Mouse (Mus musculus) CH12.LX (cell line): ENCODE measurements around the gene E2f3. TPM values are rescaled to one million over a fixed set of nuclear protein-coding genes. Genes with fewer than 3 reads are reported as not detected.

Experiments used
- DNase-seq: peaks from one replicate; pipeline ENCODE4 v3.0.0-alpha.2; 2013; ENCODE audit errors: extremely low read depth
- H3K27ac ChIP-seq: 2 replicates; pipeline ENCODE4 v1.5.1; 2012; ENCODE audit warnings: low read depth, mild to moderate bottlenecking, control low read depth, moderate library complexity; ENCODE audit not compliant: insufficient read depth
- H3K27me3 ChIP-seq: replicated peaks from 2 replicates; pipeline ENCODE3; 2012; ENCODE audit warnings: inconsistent platforms
- H3K36me3 ChIP-seq, 2 experiments: replicated peaks in 1 of 2; 2 replicates each; pipeline versions ENCODE3 to v1.6.1; 2012; ENCODE audit warnings: inconsistent platforms in 1 of 2, low read length in 1 of 2, mild to moderate bottlenecking in 1 of 2, mixed read lengths in 1 of 2, moderate library complexity in 1 of 2; ENCODE audit not compliant: control insufficient read depth in 1 of 2, insufficient read depth in 1 of 2
- H3K4me1 ChIP-seq, 2 experiments: 2 replicates each; pipeline ENCODE4 v1.6.1; 2012; ENCODE audit warnings: inconsistent platforms in 1 of 2, moderate library complexity in 1 of 2; ENCODE audit not compliant: insufficient read depth in 2 of 2, control insufficient read depth in 1 of 2
- H3K4me2 ChIP-seq: 2 replicates; pipeline ENCODE4 v1.6.1; 2012; ENCODE audit warnings: low read depth, mild to moderate bottlenecking, control low read depth; ENCODE audit not compliant: poor library complexity, insufficient read depth, severe bottlenecking
- H3K4me3 ChIP-seq, 3 experiments: fragments of 150-350 bp in 1 of 3; sonication (generic) in 1 of 3; replicated peaks in 1 of 3; 2 replicates each; pipeline versions ENCODE3 to v1.5.1; 2011 to 2012; ENCODE audit warnings: low read depth in 2 of 3, low read length in 2 of 3, mild to moderate bottlenecking in 2 of 3, moderate library complexity in 2 of 3, control low read depth in 1 of 3, improper control_type of control experiment in 1 of 3, inconsistent platforms in 1 of 3, mixed read lengths in 1 of 3; ENCODE audit not compliant: poor library complexity in 1 of 3
- H3K79me2 ChIP-seq: replicated peaks from 2 replicates; pipeline ENCODE4 v1.6.1; 2012; ENCODE audit warnings: mild to moderate bottlenecking, moderate library complexity; ENCODE audit not compliant: control insufficient read depth, poor library complexity, insufficient read depth, severe bottlenecking; ENCODE audit errors: extremely low read depth
- H3K9ac ChIP-seq: 2 replicates; pipeline ENCODE4 v1.6.1; 2012; ENCODE audit warnings: low read depth, mild to moderate bottlenecking, control low read depth, moderate library complexity; ENCODE audit not compliant: insufficient read depth
- H3K9me3 ChIP-seq: replicated peaks from 2 replicates; pipeline ENCODE3; 2012; ENCODE audit warnings: low read length, inconsistent platforms, mixed read lengths
- CHD1 ChIP-seq: IDR thresholded peaks from 2 replicates; pipeline ENCODE4 v1.6.1; 2012; ENCODE audit warnings: low read depth, low read length, improper control_type of control experiment, inconsistent platforms
- CTCF ChIP-seq, 2 experiments: IDR thresholded peaks in 1 of 2; conservative IDR thresholded peaks in 1 of 2; 2 replicates each; pipeline ENCODE4 v1.5.1; 2011 to 2012; ENCODE audit warnings: low read depth in 2 of 2, low read length in 2 of 2, improper control_type of control experiment in 1 of 2, inconsistent platforms in 1 of 2, mild to moderate bottlenecking in 1 of 2, moderate library complexity in 1 of 2
- E2F4 ChIP-seq: IDR thresholded peaks from 2 replicates; pipeline ENCODE4 v1.6.1; 2011; ENCODE audit warnings: low read depth, low read length, improper control_type of control experiment; ENCODE audit not compliant: insufficient replicate concordance
- ELF1 ChIP-seq: IDR thresholded peaks from 2 replicates; pipeline ENCODE4 v1.6.1; 2014; ENCODE audit warnings: low read depth, mild to moderate bottlenecking, inconsistent platforms, low read length, improper control_type of control experiment
- EP300 ChIP-seq: IDR thresholded peaks from 2 replicates; pipeline ENCODE4 v1.6.1; 2011; ENCODE audit warnings: low read length, improper control_type of control experiment
- ETS1 ChIP-seq: conservative IDR thresholded peaks from 2 replicates; pipeline ENCODE4 v1.6.1; 2012; ENCODE audit warnings: low read depth, mild to moderate bottlenecking, inconsistent platforms, low read length, improper control_type of control experiment, moderate library complexity
- GABPA ChIP-seq: IDR thresholded peaks from 2 replicates; pipeline ENCODE4 v1.6.1; 2012; ENCODE audit warnings: low read depth, low read length, improper control_type of control experiment, inconsistent platforms; ENCODE audit not compliant: insufficient replicate concordance
- IRF4 ChIP-seq: IDR thresholded peaks from 2 replicates; pipeline ENCODE4 v1.6.1; 2014; ENCODE audit warnings: low read depth, mild to moderate bottlenecking, inconsistent platforms, low read length, improper control_type of control experiment
- JUN ChIP-seq: IDR thresholded peaks from 2 replicates; pipeline ENCODE4 v1.6.1; 2011; ENCODE audit warnings: low read depth, mild to moderate bottlenecking, low read length, improper control_type of control experiment, moderate library complexity; ENCODE audit not compliant: insufficient read depth
- JUND ChIP-seq: conservative IDR thresholded peaks from 2 replicates; pipeline ENCODE4 v1.6.1; 2011; ENCODE audit warnings: low read depth, low read length, improper control_type of control experiment
- MEF2A ChIP-seq: IDR thresholded peaks from 2 replicates; pipeline ENCODE4 v1.6.1; 2014; ENCODE audit warnings: low read depth, mild to moderate bottlenecking, inconsistent platforms, low read length, improper control_type of control experiment, borderline replicate concordance
- MYC ChIP-seq: IDR thresholded peaks from 2 replicates; pipeline ENCODE4 v1.6.1; 2011; ENCODE audit warnings: low read depth, mild to moderate bottlenecking, improper control_type of control experiment, low read length
- NRF1 ChIP-seq: IDR thresholded peaks from 2 replicates; pipeline ENCODE4 v1.6.1; 2014; ENCODE audit warnings: low read depth, mild to moderate bottlenecking, inconsistent platforms, low read length, improper control_type of control experiment, moderate library complexity
- PAX5 ChIP-seq: IDR thresholded peaks from 2 replicates; pipeline ENCODE4 v1.6.1; 2012; ENCODE audit warnings: low read length, inconsistent platforms, mixed read lengths
- RCOR1 ChIP-seq: conservative IDR thresholded peaks from 2 replicates; pipeline ENCODE4 v1.6.1; 2012; ENCODE audit warnings: low read depth, mild to moderate bottlenecking, inconsistent platforms, low read length, improper control_type of control experiment
- UBTF ChIP-seq: IDR thresholded peaks from 2 replicates; pipeline ENCODE4 v1.6.1; 2012; ENCODE audit warnings: low read depth, mild to moderate bottlenecking, inconsistent platforms, low read length, improper control_type of control experiment, moderate library complexity
- USF2 ChIP-seq: conservative IDR thresholded peaks from 2 replicates; pipeline ENCODE4 v1.6.1; 2011; ENCODE audit warnings: low read depth, low read length, improper control_type of control experiment
- ZC3H11A ChIP-seq: IDR thresholded peaks from 2 replicates; pipeline ENCODE4 v1.6.1; 2012; ENCODE audit warnings: low read depth, mild to moderate bottlenecking, inconsistent platforms, low read length, improper control_type of control experiment
- ZNF384 ChIP-seq: IDR thresholded peaks from 2 replicates; pipeline ENCODE4 v1.6.1; 2012; ENCODE audit warnings: low read depth, low read length, improper control_type of control experiment, inconsistent platforms
- dilution Hi-C: fragments of 300-500 bp; cut with MboI; formaldehyde crosslinking; loops from 2 replicates; pipeline ENCODE4 v1.14.3; 2020; ENCODE audit warnings: low sequenced_read_pairs; ENCODE audit not compliant: extremely low pct_unique_long_range_greater_than_20kb, extremely low pct_ligation_motif_present
- in situ Hi-C: fragments of 300-500 bp; cut with MboI; formaldehyde crosslinking; loops from 3 replicates; pipeline ENCODE4 v1.14.3; 2019; ENCODE audit warnings: low sequenced_read_pairs, low pct_ligation_motif_present, low pct_unique_long_range_greater_than_20kb, mixed read lengths
- polyA plus RNA-seq: library from polyadenylated mRNA; unstranded; fragments of >175 nt; gene quantifications from 2 replicates; pipeline ENCODE4 v1.2.1, GENCODE M21; 2012; ENCODE audit warnings: low read depth; ENCODE audit not compliant: insufficient read length
- total RNA-seq, 2 experiments: library from RNA; depleted of rRNA; stranded (reverse); fragments of 300-350 nt in 1 of 2; fragments of >200 nt in 1 of 2; gene quantifications; 2 replicates each; pipeline ENCODE4 v1.2.3; 2012 to 2014

E2f3 gene
- total and polyA plus RNA-seq, 3 experiments = 7.6 to 20.7 (median 12.9) TPM

GRCm38 (mm10) chr13:29919841-29920240 lies 66.0 kb downstream of the E2f3 start:
- in situ Hi-C loops = no loop called here
- H3K27ac ChIP-seq = no peak overlapping the region
- H3K4me2 ChIP-seq = no peak overlapping the region
- 0 out of 4 replicates have a peak, but pooled peaks cover 0 to 4% of the 10 kb centered on the region in 2 experiments for H3K4me1 ChIP-seq
- TF ChIP-seq RCOR1 = no peak
- H3K4me3 ChIP-seq = no peak overlapping the region
- H3K27me3 ChIP-seq = no peaks in the 10 kb centered on the region
- no peak for DNase-seq
- no peaks in the 10 kb centered on the region for H3K79me2 ChIP-seq
- H3K9me3 ChIP-seq = no peaks in the 10 kb centered on the region
- no peak overlapping the region for H3K9ac ChIP-seq
- H3K36me3 ChIP-seq = peaks cover 34 to 86% of the 10 kb centered on the region in 2 experiments
- dilution Hi-C loops = no loop called here

- Histone ChIP-seq H3K4me3 (no peak overlapping the region), H3K4me1 (0 out of 4 replicates have a peak, but pooled peaks cover 0 to 4% of the 10 kb centered on the region in 2 experiments), H3K9me3 (no peaks in the 10 kb centered on the region), H3K79me2 (no peaks in the 10 kb centered on the region), H3K27ac (no peak overlapping the region), H3K4me2 (no peak overlapping the region), H3K36me3 (peaks cover 47 to 89% of the 10 kb centered on the region in 2 experiments), H3K9ac (no peak overlapping the region), H3K27me3 (no peaks in the 10 kb centered on the region)
- dilution Hi-C loops = no loop called here
- TF ChIP-seq JUN (no peak), USF2 (no peak), UBTF (no peak), NRF1 (no peak), ETS1 (no peak)
- DNase-seq = no peak
- in situ Hi-C loops = no loop called here
These were observed 69.3 kb downstream of the E2f3 start for GRCm38 (mm10) chr13:29916561-29916960.

- Histone ChIP-seq H3K9me3 (no peaks in the 10 kb centered on the region), H3K9ac (no peak overlapping the region), H3K79me2 (no peaks in the 10 kb centered on the region), H3K27ac (no peak overlapping the region), H3K36me3 (peaks cover 60 to 93% of the 10 kb centered on the region in 2 experiments), H3K4me2 (no peak overlapping the region), H3K4me1 (peaks cover under 1 to 2% of the 10 kb centered on the region in 2 experiments; a peak in 2 of 4 replicates), H3K27me3 (no peaks in the 10 kb centered on the region), H3K4me3 (no peak overlapping the region)
- in situ Hi-C loops (loop anchor here (5.0 kb wide), 1 partner anchor 39 kb away; no protein-coding TSS in a partner anchor), dilution Hi-C loops (no loop called here)
- TF ChIP-seq NRF1 (no peak), EP300 (no peak), MYC (no peak), E2F4 (no peak), JUND (no peak), RCOR1 (no peak), MEF2A (no peak), CHD1 (no peak), ETS1 (no peak), IRF4 (no peak), ZNF384 (no peak), ELF1 (no peak), PAX5 (no peak), CTCF (conservative IDR thresholded peaks at IDR 0.05 in 1 of 2, IDR thresholded peaks at IDR 0.05 in 1 of 2; ENCODE audit: low read depth in 2 of 2, low read length in 2 of 2) (no peak), GABPA (no peak), ZC3H11A (no peak)
- no peak for DNase-seq
These were observed 72.3 kb downstream of the E2f3 start for GRCm38 (mm10) chr13:29913606-29914005.
